In the genomic region with DNA sequence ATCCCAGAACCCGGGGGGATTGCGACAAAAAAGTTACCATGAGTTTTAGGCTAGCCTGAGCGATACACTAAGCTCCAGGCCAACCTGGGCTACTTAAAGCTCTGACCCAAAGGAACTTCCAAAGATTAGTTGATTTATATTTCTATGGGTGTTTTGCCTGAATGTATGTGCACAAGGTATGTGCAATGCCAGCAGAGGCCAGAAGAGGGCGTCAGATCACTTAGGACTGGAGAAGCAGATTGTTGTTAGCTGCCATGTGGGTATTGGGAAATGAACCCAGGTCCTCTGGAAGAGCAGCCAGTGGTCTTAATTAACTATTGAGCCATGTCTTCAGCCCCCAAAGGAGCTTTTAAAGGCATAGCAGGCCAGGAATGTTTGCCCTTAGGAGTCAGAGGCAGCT, we compare ENCODE assay signal across 1 mouse cellular context.
TF ChIP-seq lines count a peak whose summit lies in the region.

No protein-coding gene starts in this region.

TF ChIP-seq in MEL, 35 proteins besides CTCF, POLR2A, EP300 and RAD21:
- TF ChIP-seq MEF2A (IDR thresholded peaks at IDR 0.05; ENCODE audit: extremely low read depth, insufficient replicate concordance, low read depth, low read length, poor library complexity, severe bottlenecking): no peak
- TF ChIP-seq POLR2AphosphoS5 (IDR thresholded peaks at IDR 0.05; ENCODE audit: borderline replicate concordance, low read depth, low read length): no peak
- no peak for TF ChIP-seq SIN3A (IDR thresholded peaks at IDR 0.05; ENCODE audit: low read length)
- no peak for TF ChIP-seq ELF1 (IDR thresholded peaks at IDR 0.05; ENCODE audit: low read depth, low read length)
- TF ChIP-seq TBP (IDR thresholded peaks at IDR 0.05; ENCODE audit: low read depth, low read length): no peak
